Mouse (Mus musculus) bone marrow, adult 2 months (tissue): Measurements from ENCODE around the gene Hadhb. TPM values are rescaled to one million over a fixed set of nuclear protein-coding genes. Genes with fewer than 3 reads are reported as not detected.

ENCODE experiments used
- H3K27ac ChIP-seq: fragments of 200-500 bp; 2 replicates; pipeline ENCODE4 v1.5.1; 2012; ENCODE audit warnings: low read depth, mild to moderate bottlenecking, control low read depth, inconsistent platforms, low read length; ENCODE audit not compliant: control insufficient read depth, poor library complexity, insufficient read depth
- H3K4me1 ChIP-seq: fragments of 200-500 bp; 2 replicates; pipeline ENCODE4 v1.6.1; 2011; ENCODE audit warnings: low read length; ENCODE audit not compliant: control insufficient read depth, insufficient read depth
- H3K4me3 ChIP-seq: fragments of 200-500 bp; replicated peaks from 2 replicates; pipeline ENCODE3; 2011; ENCODE audit warnings: mild to moderate bottlenecking, low read depth, low read length, control low read depth; ENCODE audit not compliant: control insufficient read depth
- CTCF ChIP-seq: fragments of 200-500 bp; IDR thresholded peaks from 2 replicates; pipeline ENCODE4 v1.5.1; 2011; ENCODE audit warnings: low read length, control low read depth; ENCODE audit not compliant: control insufficient read depth, insufficient read depth
- POLR2A ChIP-seq: fragments of 200-500 bp; IDR thresholded peaks from 2 replicates; pipeline ENCODE4 v1.6.1; 2011; ENCODE audit warnings: low read depth, mild to moderate bottlenecking, control low read depth, low read length, borderline replicate concordance; ENCODE audit not compliant: control insufficient read depth
- WGBS: fragments of 180-500 bp; shearing (Covaris S2); methylation state at CpG from one replicate; pipeline ENCODE4 v1.1.7; 2018; 5-methylcytosine and 5-hydroxymethylcytosine counted together
- polyA plus RNA-seq: library from polyadenylated mRNA; stranded (reverse); fragments of >200 nt; gene quantifications from 2 replicates; pipeline ENCODE4 v1.2.4, GENCODE M21; 2011; ENCODE audit warnings: low replicate concordance; ENCODE audit not compliant: missing spikeins, insufficient read depth, insufficient read length

Gene Hadhb
- polyA plus RNA-seq, 1 experiment: 27.3 TPM

DNA sequence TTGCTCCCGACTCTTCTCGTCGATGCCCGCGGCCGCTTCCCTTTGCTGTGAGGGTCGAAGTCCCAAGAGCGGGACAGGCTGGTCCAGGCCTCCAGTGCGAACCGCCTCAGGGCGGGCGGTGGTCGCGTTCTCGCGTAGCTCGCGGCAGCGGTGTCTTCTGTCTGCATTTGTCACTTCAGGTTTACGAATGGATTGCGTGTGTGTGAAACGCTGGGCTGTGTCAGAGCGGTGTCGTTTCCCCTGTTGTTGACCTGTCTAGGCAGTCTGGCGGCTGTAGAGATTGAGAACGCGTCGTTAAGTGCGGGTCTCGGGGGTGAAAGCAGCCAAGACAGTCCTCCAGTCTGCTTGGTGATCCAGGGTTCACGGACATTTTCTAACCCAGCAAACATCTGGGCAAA, 346 bp downstream of the Hadhb start:
- Histone ChIP-seq H3K27ac (peak overlapping the region; percentile 93), H3K4me3 (peak overlapping the region; percentile 86), H3K4me1 (no peaks in the 10 kb centered on the region)
- under 1% methylated on average over 31 of the region's 31 CpGs for WGBS
- TF ChIP-seq CTCF: no peak
- TF ChIP-seq POLR2A: no peak

DNA sequence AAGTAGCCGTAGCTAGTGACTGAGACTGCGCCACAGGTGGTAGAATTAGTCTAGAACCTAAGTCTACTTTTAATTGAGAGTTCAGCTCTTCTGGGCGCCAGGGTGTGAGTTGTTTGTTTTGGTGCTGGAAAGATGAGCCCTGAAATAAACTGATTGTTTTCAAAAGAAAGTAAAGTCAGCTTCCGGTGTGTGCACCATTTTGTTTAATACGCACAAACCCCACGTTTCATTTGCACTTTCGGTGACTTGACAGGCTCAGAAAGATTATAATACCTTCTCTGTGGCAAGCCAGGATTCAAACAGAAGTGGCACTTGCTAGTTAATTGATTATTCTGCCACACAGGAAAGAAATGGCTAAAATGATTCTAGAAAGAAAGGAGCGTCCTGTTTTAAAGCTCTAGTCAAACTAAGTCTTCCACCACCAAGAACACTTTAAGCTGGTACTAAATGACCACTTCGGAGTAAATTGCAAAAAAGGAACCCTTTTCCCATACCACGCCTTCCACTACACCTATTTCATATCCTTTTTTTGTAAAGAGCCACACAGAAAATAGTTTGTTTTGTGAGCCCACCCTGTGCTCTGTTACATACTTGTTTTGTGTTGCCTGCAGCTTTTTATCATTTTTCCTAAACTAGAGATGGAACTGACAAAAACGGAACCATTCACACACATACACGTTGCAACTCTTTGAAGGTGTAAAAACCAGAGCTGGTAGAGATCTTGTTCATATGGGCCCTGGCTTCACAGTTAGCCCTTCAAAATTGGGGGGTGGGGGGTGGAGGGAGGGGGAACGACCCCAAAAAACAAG, 977 bp downstream of the Hadhb start:
- H3K4me3 ChIP-seq: peak overlapping the region; percentile 86
- WGBS: 6% methylated on average over 13 of the region's 13 CpGs
- no peaks in the 10 kb centered on the region for H3K4me1 ChIP-seq
- H3K27ac ChIP-seq: peak overlapping the region; percentile 93
- TF ChIP-seq POLR2A (no peak), CTCF (no peak)

DNA sequence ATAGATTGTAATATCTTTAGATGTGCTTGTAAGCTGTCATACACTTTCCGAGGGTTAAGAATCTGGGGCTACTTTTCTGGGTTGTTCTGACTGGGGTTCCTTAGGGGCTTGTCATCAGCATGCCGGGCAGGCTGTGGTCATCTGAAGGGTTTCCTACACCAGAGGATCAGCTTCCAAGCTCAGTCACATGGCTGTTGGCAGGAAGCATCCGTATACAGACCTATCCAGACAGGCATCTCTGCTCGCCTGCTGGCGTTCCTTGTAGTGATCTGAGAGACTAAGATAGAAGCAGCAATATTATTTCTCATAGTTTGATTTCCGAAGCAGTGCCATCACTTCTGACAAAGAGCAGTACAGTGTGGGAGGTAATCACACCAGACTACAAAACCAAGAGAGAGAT, 4.6 kb downstream of the Hadhb start:
- H3K4me3 ChIP-seq: no peak overlapping the region
- H3K27ac ChIP-seq: no peak overlapping the region
- no peak for TF ChIP-seq POLR2A
- no peak for TF ChIP-seq CTCF
- no peaks in the 10 kb centered on the region for H3K4me1 ChIP-seq
- WGBS: 84% methylated on average over 6 of the region's 6 CpGs

DNA sequence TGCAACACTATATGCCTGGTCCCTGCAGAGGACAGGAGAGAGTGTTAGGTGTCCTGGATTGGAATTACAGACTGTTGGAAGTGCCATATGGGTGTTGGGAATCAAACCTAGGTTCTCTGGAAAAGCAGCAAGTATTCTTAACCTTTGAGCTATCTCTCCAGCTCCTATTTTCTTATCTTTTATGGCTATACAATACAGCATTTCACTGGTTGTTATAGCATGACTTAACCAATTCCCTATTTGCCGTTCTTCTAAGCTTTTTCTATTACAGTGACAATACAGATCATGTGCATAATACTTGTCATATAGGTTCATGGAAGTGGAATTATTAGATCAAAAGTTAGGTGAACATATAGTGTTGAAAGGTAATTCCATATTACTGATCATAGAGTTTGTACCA, 6.8 kb downstream of the Hadhb start:
- Histone ChIP-seq H3K27ac (no peak overlapping the region), H3K4me1 (no peaks in the 10 kb centered on the region), H3K4me3 (no peak overlapping the region)
- TF ChIP-seq POLR2A (no peak), CTCF (no peak)
- 84% methylated on average over 1 of the region's 1 CpGs for WGBS

DNA sequence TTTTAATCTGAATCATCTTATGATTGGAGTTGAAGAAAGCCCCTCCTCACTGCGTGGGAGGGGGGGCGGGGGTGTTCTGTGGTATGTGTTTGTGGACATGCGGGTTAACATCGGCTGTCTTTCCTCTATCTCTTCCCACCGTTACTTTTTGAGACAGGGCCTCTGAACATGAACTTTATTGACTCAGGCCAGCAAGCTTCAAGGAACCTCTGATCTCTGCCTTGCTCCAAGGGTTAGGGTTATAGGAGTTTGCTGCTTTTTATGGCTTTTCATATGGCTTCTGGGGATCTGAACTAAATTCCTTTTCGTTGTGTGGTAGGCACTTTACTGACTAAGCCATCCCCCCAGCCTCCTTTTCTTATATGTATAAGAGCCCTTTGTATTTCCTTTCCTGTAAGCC, 7.3 kb downstream of the Hadhb start:
- WGBS: 79% methylated on average over 6 of the region's 6 CpGs
- no peak for TF ChIP-seq POLR2A
- no peak for TF ChIP-seq CTCF

DNA sequence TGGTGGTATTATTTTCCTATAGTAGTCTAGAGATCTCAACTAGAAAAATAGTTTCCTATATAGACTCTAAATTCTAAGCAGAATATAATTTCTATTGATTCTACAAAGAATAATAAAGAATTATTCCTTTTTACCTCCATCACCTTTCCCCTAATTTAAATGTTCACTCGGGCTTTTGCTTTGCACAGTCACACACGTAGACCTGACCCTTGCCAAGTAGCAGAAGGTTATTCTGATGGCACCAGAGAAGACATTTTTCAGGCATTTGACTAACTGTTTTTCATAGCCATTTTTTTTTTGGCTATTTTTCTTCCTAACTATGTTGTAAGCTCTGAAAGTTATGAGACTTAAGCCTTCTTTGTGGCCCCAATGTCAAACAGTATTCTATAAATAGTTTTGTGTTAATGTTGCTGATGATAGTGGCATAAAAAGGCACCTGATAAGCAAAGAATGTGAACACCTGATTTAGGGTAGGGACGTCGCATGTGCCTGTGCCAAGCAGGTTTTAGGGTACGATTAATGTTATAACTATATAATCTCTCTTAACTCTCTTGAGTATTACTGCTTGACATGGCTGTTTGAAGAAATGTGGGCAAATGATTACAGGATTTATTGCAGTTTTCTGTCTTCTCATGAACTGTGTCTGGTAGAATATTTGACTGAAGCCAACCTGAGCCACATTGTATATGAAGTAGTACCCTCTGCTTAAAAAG, 10.3 kb downstream of the Hadhb start:
- 73% methylated on average over 5 of the region's 5 CpGs for WGBS
- TF ChIP-seq CTCF: no peak
- no peak for TF ChIP-seq POLR2A
- H3K27ac ChIP-seq: no peak overlapping the region
- H3K4me1 ChIP-seq: no peaks in the 10 kb centered on the region
- H3K4me3 ChIP-seq: no peak overlapping the region

More for the DNA sequence above, 7.3 kb downstream of the Hadhb start:
- no peaks in the 10 kb centered on the region for H3K4me1 ChIP-seq
- H3K4me3 ChIP-seq: no peak overlapping the region
- no peak overlapping the region for H3K27ac ChIP-seq

DNA sequence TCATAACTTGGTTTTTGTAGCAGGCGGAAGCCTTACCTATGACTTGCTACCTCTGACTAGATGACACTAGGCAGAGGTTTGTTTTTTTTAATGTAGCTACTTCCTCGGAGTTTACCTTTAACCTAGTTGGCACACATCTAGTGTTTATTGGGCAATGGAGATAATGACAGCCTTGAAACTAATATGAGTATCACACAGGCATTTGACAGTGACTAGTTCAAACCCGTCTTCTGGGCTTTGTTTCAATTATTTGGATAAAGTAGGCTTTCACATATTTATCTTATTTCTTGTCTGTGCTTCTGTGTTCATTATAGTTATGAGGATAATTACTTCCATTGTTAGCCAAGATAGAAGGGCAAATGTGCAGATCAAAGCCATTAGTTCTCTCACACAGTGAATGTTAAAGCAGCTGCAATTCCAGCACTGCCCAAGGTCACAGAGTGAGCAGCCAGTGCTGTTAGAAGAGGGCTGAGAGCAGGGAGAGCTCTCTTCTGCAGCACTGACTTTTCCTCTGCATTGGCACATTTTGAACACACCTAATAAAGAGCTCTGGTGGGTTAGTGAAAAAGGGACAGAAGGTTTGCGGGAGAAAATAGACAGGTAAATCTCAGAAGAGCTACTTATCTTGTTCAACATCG, 15.4 kb downstream of the Hadhb start:
- WGBS: 81% methylated on average over 5 of the region's 5 CpGs
- H3K4me1 ChIP-seq: no peaks in the 10 kb centered on the region
- H3K27ac ChIP-seq: no peak overlapping the region
- H3K4me3 ChIP-seq: no peak overlapping the region
- no peak for TF ChIP-seq POLR2A
- no peak for TF ChIP-seq CTCF

DNA sequence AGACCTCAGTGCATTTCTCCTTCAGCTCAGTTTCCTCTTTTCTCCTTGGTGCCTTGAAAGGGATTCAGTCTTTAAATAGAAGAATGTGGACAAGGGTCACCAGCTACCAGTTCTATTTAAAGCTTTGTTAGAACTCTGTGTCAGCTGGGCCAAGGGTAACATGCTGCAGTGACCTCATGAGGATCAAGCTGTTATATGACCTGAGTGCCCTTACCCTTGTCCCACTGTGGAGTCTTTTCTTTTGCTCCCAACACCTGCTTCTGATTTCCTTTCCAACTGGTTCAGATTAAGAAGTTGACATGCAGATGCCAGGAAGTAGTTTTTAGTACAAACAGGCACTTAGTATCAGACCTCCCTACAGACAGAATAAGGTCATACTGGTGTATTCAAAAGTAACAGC, 17.1 kb downstream of the Hadhb start:
- Histone ChIP-seq H3K4me3 (no peak overlapping the region), H3K27ac (no peak overlapping the region), H3K4me1 (no peaks in the 10 kb centered on the region)
- TF ChIP-seq POLR2A: no peak
- TF ChIP-seq CTCF: no peak
